Mouse (Mus musculus) neural tube, embryonic 12.5 days (tissue): ENCODE measurements around the gene Hist1h2an. TPM values are rescaled to one million over a fixed set of nuclear protein-coding genes. Genes with fewer than 3 reads are reported as not detected.
"Not testable (repeated sequence)": the region's sequence is repeated elsewhere in the genome, so short reads cannot be mapped to it uniquely, and the experiment has no call there.

Experiments
- ATAC-seq: fragments of 200-750 bp; cut with Nextera tagmentation; 2 replicates; pipeline ENCODE4 v1.8.0; 2017; ENCODE audit warnings: low read depth, mild to moderate bottlenecking, moderate TSS enrichment, moderate library complexity; ENCODE audit not compliant: low FRiP score
- H3K27ac ChIP-seq: fragments of 300-500 bp; sonication (generic); 2 replicates; pipeline ENCODE4 v1.5.1; 2016
- H3K27me3 ChIP-seq: fragments of 300-500 bp; sonication (generic); replicated peaks from 2 replicates; pipeline ENCODE4 v1.6.1; 2016; ENCODE audit warnings: mild to moderate bottlenecking
- H3K36me3 ChIP-seq: fragments of 300-500 bp; sonication (generic); 2 replicates; pipeline ENCODE4 v1.6.1; 2016; ENCODE audit warnings: mild to moderate bottlenecking
- H3K4me1 ChIP-seq: fragments of 300-500 bp; sonication (generic); 2 replicates; pipeline ENCODE4 v1.6.1; 2016
- H3K4me2 ChIP-seq: fragments of 300-500 bp; sonication (generic); replicated peaks from 2 replicates; pipeline ENCODE4 v1.6.1; 2016; ENCODE audit warnings: mild to moderate bottlenecking
- H3K4me3 ChIP-seq: fragments of 300-500 bp; sonication (generic); 2 replicates; pipeline ENCODE4 v1.5.1; 2016
- H3K9ac ChIP-seq: fragments of 300-500 bp; sonication (generic); 2 replicates; pipeline ENCODE4 v1.6.1; 2016; ENCODE audit warnings: mild to moderate bottlenecking
- H3K9me3 ChIP-seq: fragments of 300-500 bp; sonication (generic); 2 replicates; pipeline ENCODE4 v1.6.1; 2016; ENCODE audit warnings: mild to moderate bottlenecking
- WGBS: fragments of 180-500 bp; shearing (Covaris S2); methylation state at CpG from one replicate; pipeline ENCODE4 v1.1.7; 2016; 5-methylcytosine and 5-hydroxymethylcytosine counted together
- polyA plus RNA-seq: library from polyadenylated mRNA; unstranded; fragments of >200 nt; fragmentation: Nextera tagmentation; extraction: Ambion mirVana; gene quantifications from 2 replicates; pipeline ENCODE4 v1.2.1, GENCODE M21; 2016

Hist1h2an gene
- polyA plus RNA-seq, 1 experiment from 2014 or later: 7.9 TPM

GRCm38 (mm10) chr13:21781021-21781555 lies 5.9 kb downstream of the Hist1h2an start:
- Histone ChIP-seq H3K36me3 (no peaks in the 10 kb centered on the region), H3K9me3 (no peaks in the 10 kb centered on the region), H3K4me1 (peaks cover 30% of the 10 kb centered on the region), H3K27ac (no peak overlapping the region), H3K27me3 (no peaks in the 10 kb centered on the region), H3K4me2 (peak overlapping the region; percentile 93), H3K4me3 (0 out of 2 replicates have a peak overlapping the region, but pooled peaks have one; percentile 46), H3K9ac (no peak overlapping the region)
- WGBS: 46% methylated on average over 6 of the region's 6 CpGs
- ATAC-seq: no peak

GRCm38 (mm10) chr13:21779767-21780731 lies 7.0 kb downstream of the Hist1h2an start, which contains the start of gene Hist1h1b:
Gene Hist1h1b (minus strand): TSS chr13:21780625.
- peak within 1 kb of the TSS; percentile 69 for H3K9ac ChIP-seq
- no peaks in the 10 kb centered on the region for H3K36me3 ChIP-seq
- H3K27ac ChIP-seq: peak within 1 kb of the TSS; percentile 88
- no peaks in the 10 kb centered on the region for H3K27me3 ChIP-seq
- H3K4me2 ChIP-seq: peak within 1 kb of the TSS; percentile 93
- H3K9me3 ChIP-seq: no peaks in the 10 kb centered on the region
- peaks cover 29% of the 10 kb centered on the region for H3K4me1 ChIP-seq
- WGBS: under 1% methylated on average over 44 of the region's 44 CpGs
- peak within 1 kb of the TSS; percentile 46 for H3K4me3 ChIP-seq
- ATAC-seq: peak; percentile 1; the same call in 1 of the 2 replicates

GRCm38 (mm10) chr13:21778814-21779766 lies 7.9 kb downstream of the Hist1h2an start:
- peak overlapping the region; percentile 69 for H3K9ac ChIP-seq
- H3K4me3 ChIP-seq: peak overlapping the region; percentile 46
- no peaks in the 10 kb centered on the region for H3K27me3 ChIP-seq
- H3K4me2 ChIP-seq: peak overlapping the region; percentile 93
- ATAC-seq: peak; percentile 87
- H3K27ac ChIP-seq: peak overlapping the region; percentile 88
- H3K9me3 ChIP-seq: no peaks in the 10 kb centered on the region
- no peaks in the 10 kb centered on the region for H3K36me3 ChIP-seq
- 3% methylated on average over 33 of the region's 33 CpGs for WGBS
- peaks cover 25% of the 10 kb centered on the region for H3K4me1 ChIP-seq

- no peaks in the 10 kb centered on the region for H3K27me3 ChIP-seq
- H3K4me1 ChIP-seq: peaks cover 3% of the 10 kb centered on the region; the same call in 1 of the 2 replicates
- 65% methylated on average over 1 of the region's 1 CpGs for WGBS
Observed at GRCm38 (mm10) chr13:21755707-21756106, 31.3 kb downstream of the Hist1h2an start.

GRCm38 (mm10) chr13:21754294-21755001 lies 32.6 kb downstream of the Hist1h2an start:
- 0% methylated on average over 26 of the region's 26 CpGs for WGBS
- peak overlapping the region; percentile 35 for H3K4me3 ChIP-seq
- not testable (repeated sequence) for H3K27me3 ChIP-seq, H3K36me3 ChIP-seq, H3K9me3 ChIP-seq, H3K4me1 ChIP-seq
- peak overlapping the region; percentile 52 for H3K9ac ChIP-seq
- H3K4me2 ChIP-seq: peak overlapping the region; percentile 67
- ATAC-seq: peak; percentile 11
- peak overlapping the region; percentile 50; the same call in 1 of the 2 replicates for H3K27ac ChIP-seq

More at GRCm38 (mm10) chr13:21755707-21756106, 31.3 kb downstream of the Hist1h2an start:
- H3K9me3 ChIP-seq: no peaks in the 10 kb centered on the region
- no peak overlapping the region for H3K9ac ChIP-seq
- H3K4me3 ChIP-seq: no peak overlapping the region
- H3K36me3 ChIP-seq: no peaks in the 10 kb centered on the region
- H3K4me2 ChIP-seq: peak overlapping the region; percentile 42; the same call in 1 of the 2 replicates
- H3K27ac ChIP-seq: no peak overlapping the region
- ATAC-seq: no peak

- H3K27me3 ChIP-seq, H3K9me3 ChIP-seq, H3K36me3 ChIP-seq: not testable (repeated sequence)
- H3K27ac ChIP-seq: peak within 1 kb of the TSS; percentile 84
- peaks cover 12% of the 10 kb centered on the region for H3K4me1 ChIP-seq
- under 1% methylated on average over 50 of the region's 50 CpGs for WGBS
- peak; percentile 93 for ATAC-seq
- peak within 1 kb of the TSS; percentile 43 for H3K4me3 ChIP-seq
- H3K4me2 ChIP-seq: peak within 1 kb of the TSS; percentile 67
- H3K9ac ChIP-seq: peak within 1 kb of the TSS; percentile 55
Observed at GRCm38 (mm10) chr13:21753524-21754285, 33.3 kb downstream of the Hist1h2an start, which contains the start of the genes Hist1h2ak and Hist1h2bn. Gene Hist1h2ak (minus strand): TSS chr13:21753827. Gene Hist1h2bn (plus strand): TSS chr13:21754123.

- ATAC-seq: no peak
- no peaks in the 10 kb centered on the region for H3K9me3 ChIP-seq
- peaks cover 12% of the 10 kb centered on the region for H3K4me1 ChIP-seq
- H3K4me2 ChIP-seq: peak overlapping the region; percentile 67
- no peaks in the 10 kb centered on the region for H3K36me3 ChIP-seq
- peak overlapping the region; percentile 84 for H3K27ac ChIP-seq
- no peaks in the 10 kb centered on the region for H3K27me3 ChIP-seq
- peak overlapping the region; percentile 43 for H3K4me3 ChIP-seq
- peak overlapping the region; percentile 55 for H3K9ac ChIP-seq
- 2% methylated on average over 10 of the region's 10 CpGs for WGBS
Observed at GRCm38 (mm10) chr13:21753051-21753523, 33.9 kb downstream of the Hist1h2an start.

- Histone ChIP-seq H3K9ac (no peak overlapping the region), H3K27ac (no peak overlapping the region), H3K27me3 (no peaks in the 10 kb centered on the region), H3K4me3 (no peak overlapping the region), H3K9me3 (no peaks in the 10 kb centered on the region), H3K4me2 (peak overlapping the region; percentile 67), H3K36me3 (no peaks in the 10 kb centered on the region), H3K4me1 (peaks cover 12% of the 10 kb centered on the region)
- ATAC-seq: no peak
- 43% methylated on average over 3 of the region's 3 CpGs for WGBS
Observed at GRCm38 (mm10) chr13:21752356-21752755, 34.7 kb downstream of the Hist1h2an start.

GRCm38 (mm10) chr13:21751827-21752226 lies 35.2 kb downstream of the Hist1h2an start:
- ATAC-seq: no peak
- Histone ChIP-seq H3K36me3 (no peaks in the 10 kb centered on the region), H3K4me3 (no peak overlapping the region), H3K9ac (no peak overlapping the region), H3K27me3 (no peaks in the 10 kb centered on the region), H3K27ac (no peak overlapping the region), H3K9me3 (no peaks in the 10 kb centered on the region), H3K4me1 (peaks cover 12% of the 10 kb centered on the region), H3K4me2 (peak overlapping the region; percentile 67; the same call in 1 of the 2 replicates)
- WGBS: 79% methylated on average over 3 of the region's 3 CpGs

GRCm38 (mm10) chr13:21751417-21751816 lies 35.6 kb downstream of the Hist1h2an start:
- no peak overlapping the region for H3K4me3 ChIP-seq

More at GRCm38 (mm10) chr13:21751417-21751816, 35.6 kb downstream of the Hist1h2an start:
- Histone ChIP-seq H3K4me1 (peaks cover 12% of the 10 kb centered on the region), H3K27ac (no peak overlapping the region), H3K9ac (no peak overlapping the region), H3K36me3 (no peaks in the 10 kb centered on the region), H3K4me2 (peak overlapping the region; percentile 25; the same call in 1 of the 2 replicates), H3K27me3 (no peaks in the 10 kb centered on the region), H3K9me3 (no peaks in the 10 kb centered on the region)
- no peak for ATAC-seq
